Mouse (Mus musculus) adrenal gland, postnatal 36 days (tissue): ENCODE measurements around the gene Tdrd9. TPM values are rescaled to one million over a fixed set of nuclear protein-coding genes. Genes with fewer than 3 reads are reported as not detected.

ENCODE experiments used
- DNase-seq, 2 experiments: peaks; one replicate each; pipeline ENCODE4 v3.0.0; 2021; ENCODE audit warnings: mixed read lengths in 1 of 2
- total RNA-seq, 2 experiments: library from RNA; stranded (reverse); gene quantifications; 2 replicates each; pipeline ENCODE4 v1.2.3; 2021

The Tdrd9 gene
- total RNA-seq, 2 experiments from 2014 or later, result 0.23 TPM; not detected in 1

DNA sequence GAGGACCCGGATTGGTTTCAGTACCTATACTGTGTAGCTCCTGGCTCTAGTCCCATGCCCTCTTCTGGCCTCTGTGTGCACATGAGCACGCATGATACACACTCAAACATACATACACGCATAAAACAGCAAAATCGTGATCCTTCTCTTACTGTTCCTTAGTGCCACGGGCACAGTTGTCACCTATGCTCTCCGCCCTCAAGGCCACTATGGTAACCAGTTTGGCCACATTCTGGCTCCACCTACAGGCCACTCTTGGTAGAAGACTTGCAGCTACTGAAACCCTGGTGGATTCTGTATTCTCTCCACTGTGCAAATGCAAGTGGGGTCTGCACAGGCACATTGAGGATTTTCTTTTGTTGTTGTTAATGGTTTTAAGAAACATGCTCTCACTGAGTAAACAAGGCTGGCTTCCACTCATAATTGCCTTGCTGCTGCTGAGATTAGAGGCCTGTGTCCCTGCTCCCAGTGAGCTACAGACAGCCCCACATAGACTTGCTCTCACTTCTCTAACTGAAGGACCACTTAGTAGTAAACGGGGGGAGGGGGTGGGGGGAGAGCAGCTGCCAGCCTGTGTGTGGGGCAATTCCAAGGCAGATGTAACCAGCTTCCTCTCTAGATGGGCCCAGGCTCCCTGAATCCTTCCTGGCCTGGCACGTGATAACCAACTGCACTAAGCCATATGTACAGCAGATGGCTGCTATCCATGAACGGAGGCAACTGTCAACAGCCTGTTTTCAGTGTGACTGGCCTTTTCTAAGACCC is 13.1 kb upstream of the Tdrd9 start:
- DNase-seq, result peak; percentile 77 to 84

DNA sequence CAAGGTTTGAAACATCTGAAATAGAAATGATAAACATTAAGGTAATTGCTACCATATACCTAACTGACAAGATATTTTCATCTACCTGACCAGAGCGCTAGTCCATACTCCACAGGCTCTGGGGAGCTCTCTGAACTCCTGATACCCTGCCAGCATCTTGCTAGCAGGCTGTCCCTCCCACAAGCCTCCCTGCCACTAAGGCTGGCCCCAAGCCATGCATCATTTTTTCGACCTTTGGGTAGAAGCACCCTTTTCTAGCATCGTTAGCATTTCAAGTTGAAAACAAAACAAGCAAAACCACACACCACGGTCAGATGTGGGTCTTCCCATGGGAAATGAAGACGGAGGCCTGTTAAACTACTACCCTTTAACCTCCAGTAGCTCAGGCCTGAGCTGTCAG is 8.0 kb upstream of the Tdrd9 start:
- DNase-seq, result no peak

DNA sequence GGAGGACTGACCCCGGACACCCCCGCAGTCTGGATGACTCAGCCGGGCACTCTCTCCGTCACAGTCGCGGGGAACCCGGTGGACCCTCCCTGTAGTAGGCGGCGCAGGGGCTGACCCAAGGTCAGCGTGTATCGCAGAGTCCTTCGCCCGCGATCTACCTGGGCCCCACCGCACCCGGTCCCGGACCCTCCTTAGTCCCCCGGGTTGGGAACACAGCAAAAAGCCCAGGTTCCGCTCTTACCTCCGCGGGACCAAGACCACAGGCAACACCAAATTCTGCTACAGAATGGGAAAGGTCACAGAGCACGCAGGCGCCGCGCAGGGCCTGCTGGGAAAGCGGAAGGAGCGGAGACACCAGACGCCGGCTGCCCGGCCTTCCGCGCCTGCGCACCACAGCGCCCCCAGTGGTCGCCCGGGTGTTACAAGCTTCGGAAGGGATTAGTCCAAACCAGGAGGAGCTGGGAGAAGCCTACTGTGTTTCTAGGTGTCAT is 4.6 kb upstream of the Tdrd9 start, which contains the start of gene Atp5mpl:
TSS of gene Atp5mpl (minus strand) at position 295 of the 491 bp plus-strand sequence.
- DNase-seq, result peak; percentile 98 to 99

DNA sequence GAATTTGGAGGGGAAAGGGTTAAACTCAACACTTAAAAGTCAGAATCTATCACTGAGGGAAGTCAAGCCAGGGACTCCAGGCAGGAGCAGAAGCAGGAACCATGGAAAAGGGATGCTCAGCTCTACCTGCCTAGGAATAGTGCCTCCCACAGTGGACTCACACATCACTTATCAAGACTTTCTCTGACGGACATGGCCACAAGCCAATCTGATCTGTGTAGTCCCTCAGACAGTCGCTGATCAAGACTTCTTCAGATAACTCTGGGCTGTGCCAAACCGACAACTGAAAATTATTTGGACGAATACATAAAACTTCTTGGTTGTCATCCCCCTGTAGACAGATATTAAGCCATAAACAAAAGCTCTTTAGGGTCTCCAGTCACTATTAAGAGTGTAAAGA is 1.3 kb upstream of the Tdrd9 start:
- DNase-seq, result no peak

DNA sequence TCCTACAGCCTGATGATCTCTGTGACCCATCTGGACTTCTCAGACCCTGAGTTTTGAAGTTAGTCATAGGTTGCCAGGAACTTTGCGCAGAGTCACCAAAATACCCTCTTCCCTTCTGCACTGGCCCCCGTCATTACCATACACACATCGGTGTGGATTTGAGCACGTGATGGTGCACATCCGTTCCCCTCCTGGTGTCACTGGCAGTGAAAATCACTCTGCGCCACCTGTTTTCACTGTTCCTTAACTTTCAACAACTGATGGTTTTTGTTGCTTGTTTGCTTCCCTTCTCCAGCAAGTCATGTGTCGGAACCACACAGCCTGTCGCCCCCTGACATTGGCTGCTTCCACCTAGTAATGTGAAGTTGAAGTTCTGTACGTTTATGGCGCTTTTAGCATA is 1.1 kb downstream of the Tdrd9 start:
- no peak for DNase-seq

DNA sequence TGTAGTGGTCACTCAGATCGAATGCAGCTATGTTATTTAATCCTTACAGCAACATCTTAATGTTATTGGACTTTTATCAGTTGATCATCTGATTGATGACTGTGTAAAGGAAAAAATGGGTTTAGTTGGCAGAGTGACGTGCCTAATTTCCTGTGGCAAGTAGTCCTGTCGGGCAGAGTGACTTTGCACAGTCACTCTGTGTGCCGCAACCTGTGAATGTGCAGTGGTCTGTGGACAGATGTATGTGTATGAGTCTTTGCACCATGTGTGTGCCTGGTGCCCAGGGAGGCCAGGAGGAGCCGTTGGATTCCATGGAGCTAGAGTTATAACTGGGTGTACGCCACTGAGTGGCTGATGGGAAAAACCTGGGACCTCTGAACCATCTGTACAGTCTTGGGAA is 3.2 kb downstream of the Tdrd9 start:
- no peak for DNase-seq

DNA sequence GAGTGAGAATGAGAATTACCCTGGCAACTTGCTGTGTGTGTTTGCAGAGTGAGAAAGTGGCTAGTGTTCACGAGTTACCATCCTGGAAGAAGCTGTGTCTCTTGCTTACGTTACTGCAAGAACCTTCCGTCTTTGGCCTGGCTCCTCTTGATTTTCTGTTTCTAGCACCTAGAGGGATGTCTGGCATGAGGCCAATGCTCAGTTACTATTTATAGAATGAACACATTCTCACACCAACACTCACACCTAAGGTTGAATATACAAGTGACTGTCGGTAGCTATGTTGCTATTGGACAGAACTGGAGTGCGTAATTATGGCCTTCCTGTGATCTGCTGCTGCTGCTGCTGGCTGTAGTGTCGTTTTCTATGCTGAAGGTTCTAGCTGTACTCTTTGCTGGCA is 5.8 kb downstream of the Tdrd9 start:
- DNase-seq, result no peak

DNA sequence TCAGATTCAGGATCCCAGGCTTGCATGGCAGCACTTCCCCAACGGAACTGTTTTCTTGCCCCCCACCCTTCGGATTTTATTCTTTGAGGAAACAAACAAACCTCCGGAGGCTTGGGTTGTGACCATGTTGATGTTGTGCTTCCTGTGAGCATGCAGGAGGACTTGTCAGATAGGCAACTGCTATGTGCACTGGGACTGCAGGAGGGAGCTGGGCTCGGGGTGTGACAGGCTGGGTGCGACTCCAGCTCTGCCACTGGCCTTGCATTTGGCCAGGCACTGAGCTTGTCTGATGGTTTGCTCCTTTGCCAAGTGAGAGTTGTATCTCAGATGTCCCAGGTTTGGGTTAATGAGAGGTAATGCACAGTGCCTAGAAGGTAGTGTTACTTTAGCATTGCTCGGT is 6.9 kb downstream of the Tdrd9 start:
- no peak for DNase-seq

DNA sequence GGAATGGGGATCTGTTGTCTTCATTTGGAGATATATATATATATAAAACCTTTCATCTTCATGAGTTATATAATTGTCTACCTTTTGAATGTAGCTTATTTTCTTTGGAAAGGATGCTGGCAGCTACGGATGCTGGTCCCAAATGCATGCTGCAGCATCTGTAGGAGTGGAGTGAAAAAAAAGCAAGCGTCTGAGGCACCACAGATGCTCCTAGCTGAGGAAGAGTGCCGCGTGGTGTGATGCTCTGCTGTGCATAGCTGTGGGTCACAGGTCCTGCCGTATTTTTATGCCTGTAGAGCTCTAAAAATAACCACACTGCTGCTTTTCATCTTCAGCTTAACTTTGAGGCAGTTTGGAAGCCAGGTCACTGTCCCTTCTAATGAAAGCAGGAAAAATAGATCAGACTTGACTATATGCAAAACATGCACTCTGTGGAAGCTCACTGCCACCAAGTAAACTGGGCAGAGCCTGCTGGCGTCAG is 9.6 kb downstream of the Tdrd9 start, which contains the start of gene Rd3l:
TSS of gene Rd3l (minus strand) at position 431 of the 481 bp plus-strand sequence.
- DNase-seq, result no peak

DNA sequence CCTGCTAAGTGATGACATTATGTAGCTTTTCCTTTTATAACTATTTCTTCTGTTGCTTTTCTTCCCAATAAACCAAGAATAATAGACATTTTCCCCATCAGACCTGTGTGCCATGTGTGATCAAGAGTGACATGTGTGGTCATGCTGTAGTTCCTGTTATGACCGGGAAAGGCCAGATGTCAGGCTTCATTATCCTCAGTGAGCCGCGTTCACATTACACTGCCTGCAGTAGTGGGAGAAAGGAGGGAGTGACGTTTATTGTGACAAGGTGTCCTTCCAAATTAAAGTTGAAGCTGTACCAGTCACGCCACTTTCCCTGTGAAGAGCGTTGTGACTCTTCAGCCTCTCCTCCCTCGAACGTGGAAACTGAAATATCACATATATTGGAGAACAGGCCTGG is 10.5 kb downstream of the Tdrd9 start:
- no peak for DNase-seq

DNA sequence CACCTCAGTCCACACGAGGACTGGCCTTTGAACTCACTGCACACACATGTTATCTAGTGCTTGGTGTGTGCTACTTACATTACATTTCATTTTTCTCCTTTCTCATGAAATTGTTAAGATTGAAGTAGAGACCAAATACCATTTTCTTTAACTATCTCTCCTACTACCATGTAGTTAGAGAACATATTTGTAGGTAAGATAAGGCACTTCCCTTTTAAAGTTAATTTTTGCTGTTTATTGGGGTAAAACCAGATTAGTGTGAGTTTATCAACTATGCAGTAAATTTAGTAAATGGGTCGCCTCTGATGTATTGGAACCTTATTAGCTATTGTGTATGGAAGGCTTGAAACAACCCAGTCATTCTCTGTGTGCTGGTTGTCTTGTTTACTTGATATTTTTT is 11.8 kb downstream of the Tdrd9 start:
- no peak for DNase-seq

DNA sequence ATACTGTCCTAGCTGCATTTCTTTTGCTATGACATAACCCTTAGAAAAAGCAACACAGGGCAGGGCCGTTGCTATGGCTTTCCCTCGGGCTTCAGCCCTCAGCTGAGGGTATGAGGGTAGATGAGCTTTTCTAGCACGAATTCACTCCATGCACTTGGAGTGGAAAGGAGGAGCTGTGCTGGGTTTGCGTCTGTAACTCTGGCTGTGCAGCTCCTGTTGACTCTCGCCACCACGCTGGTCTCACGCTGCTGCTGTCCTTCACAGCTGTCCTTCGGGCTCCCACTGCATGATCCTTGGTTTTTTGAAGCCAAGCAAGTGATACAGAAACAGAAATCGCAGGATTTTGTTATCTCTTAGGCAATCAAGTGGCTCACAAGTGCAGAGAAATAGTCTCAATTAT is 15.4 kb downstream of the Tdrd9 start:
- peak; percentile 35 to 53 for DNase-seq

DNA sequence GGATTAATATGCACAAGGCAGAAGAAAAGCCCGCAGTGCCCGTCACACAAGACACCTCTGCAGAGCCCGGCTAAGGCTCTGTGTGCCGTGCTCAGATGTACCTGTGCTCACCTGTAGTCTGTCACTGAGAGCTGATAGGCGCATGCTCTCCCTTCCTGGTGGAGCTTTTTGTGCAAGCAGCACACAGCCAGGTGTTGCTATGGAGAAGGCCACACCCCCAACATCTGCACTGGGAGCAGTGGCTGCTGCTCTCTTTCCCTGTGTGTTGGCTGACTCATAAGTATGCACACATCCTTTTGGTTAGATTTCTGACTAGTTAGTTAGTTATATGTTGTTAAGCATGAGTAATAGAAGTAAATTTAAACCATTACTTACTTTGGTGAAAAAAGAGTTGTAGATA is 21.3 kb downstream of the Tdrd9 start:
- no peak for DNase-seq

DNA sequence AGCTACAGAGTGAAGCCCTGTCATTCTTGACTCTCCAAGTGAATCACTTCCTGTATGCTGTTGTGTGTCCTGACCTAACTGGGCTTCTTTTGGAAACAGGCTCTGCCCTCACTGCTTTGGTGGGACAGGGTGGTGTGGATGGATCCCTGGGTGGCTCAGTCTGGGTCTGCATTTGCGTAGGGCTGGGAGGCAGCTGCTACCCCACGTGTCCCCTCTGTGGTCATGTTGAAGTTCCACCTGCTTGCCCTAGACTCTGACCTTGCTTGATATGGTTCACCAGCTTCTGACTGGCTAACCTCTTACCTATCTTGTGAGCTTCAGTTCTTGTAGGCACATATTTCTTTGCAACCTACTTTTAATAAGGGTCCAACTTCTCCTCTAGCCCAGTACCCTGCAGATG is 23.8 kb downstream of the Tdrd9 start:
- DNase-seq, result no peak

DNA sequence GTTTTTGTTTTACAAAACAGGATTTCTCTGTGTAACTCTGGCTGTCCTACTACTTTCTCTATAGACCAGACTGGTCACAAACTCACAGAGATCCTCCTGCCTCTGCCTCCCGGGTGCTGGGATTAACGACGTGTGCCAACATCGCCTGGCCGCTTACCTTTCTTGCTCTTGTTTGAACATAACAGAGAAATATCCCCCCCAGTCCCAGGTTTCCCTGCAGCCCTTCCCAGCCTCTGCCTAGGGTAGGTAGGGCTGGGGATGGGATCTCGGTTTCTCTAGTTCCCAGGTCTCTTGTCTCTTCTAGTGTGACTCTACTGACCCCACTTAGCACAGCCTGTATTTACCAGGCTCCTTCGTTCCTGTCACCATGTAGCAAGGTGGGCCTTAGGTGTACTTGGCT is 28.4 kb downstream of the Tdrd9 start:
- no peak for DNase-seq

DNA sequence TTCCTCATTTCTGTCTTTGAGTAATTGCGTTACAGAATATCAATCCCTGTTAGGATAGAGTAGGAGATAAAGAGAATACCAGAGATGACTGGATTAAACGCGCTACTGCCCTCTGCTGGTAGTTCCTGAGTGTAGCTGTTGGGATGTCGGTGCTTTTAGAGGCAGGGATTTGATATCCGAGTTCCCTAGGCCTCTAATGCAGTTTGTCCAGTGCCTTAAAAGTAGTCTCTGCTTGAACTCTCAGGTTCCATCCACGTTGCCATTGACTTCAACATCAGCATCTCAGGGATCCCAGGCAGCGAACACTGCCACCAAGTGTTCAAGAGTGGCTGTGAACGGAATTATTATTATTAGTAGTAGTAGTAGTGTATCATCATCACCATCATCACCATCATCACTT is 29.9 kb downstream of the Tdrd9 start:
- peak; percentile 76 to 84 for DNase-seq

DNA sequence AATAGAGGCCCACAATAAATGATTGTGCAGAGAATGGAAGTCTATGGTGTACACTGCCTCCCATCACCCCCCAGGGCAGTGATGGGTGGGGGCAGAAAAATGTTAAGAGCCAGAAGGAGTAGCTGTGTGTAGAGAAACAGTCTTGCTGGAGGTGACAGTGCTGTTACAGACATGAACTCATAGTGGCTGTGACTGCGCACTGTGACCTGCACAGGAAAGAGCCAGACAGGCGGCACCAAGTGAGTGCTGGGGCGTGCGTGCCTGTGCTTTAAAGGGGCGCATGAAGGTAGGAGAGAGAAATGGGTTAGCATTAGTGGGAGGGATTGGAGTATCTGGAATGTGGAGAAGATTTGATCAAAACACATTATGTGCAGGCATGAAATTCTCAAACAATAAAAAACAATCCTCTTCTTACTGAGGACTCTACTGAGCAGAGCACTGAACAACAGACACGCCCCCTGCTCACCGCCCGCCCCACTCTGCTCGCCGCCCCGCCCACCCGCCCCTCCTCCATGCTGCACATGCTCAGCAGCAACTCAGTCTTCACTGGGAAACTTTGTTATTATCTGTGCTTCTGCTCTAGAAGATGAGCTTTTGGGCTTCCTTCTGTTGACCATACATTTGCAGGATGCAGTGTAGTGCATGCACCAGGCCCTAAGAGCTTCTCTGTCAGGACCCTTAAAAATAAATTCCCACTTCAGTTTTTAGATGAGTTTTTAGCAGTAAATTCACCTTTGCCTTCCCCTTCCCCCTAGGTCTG is 41.3 kb downstream of the Tdrd9 start:
- DNase-seq, result no peak

DNA sequence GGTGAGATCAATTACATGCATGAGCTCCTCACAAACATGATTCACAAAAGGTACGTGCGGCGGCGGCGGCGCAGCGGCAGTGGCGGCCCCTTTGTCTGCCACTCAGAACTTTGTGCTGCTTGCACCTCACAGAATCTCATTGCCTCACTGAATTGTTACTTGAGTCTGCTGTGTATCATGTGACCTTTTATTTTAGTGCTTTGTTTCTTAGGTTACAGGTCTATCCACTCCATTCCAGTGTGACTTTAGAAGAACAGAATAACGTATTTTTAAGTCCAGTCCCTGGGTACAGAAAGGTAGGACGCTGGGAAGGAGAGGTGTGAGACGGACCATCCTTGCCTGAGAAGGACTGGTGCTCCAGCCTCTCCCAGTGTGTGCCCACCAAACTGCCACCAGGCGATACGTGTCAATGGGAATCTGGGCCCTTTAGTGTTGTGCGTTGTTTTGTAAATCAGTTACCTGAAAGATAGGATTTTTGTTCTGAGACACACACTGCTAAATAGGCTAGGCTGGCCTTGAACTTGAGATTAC is 42.0 kb downstream of the Tdrd9 start:
- no peak for DNase-seq

DNA sequence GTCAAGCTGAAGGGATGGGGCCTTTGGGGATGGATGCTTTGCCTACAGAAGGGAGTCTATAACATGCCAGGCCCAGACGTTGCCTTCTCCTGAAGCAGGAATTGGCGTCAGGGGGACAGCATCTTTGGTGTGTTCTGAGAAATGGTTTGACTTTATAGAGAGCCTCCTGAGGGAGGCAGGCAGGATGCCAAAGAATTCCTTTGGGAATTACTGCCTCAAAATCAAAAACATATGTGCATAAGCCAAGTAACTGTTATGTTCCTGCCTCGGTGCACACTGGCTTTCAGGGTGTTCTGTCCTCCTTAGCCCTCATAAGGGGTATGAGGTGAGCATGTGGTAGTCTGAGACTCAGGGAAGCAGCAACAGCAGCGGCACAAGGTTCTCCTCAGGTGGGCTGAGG is 45.0 kb downstream of the Tdrd9 start:
- DNase-seq, result no peak

DNA sequence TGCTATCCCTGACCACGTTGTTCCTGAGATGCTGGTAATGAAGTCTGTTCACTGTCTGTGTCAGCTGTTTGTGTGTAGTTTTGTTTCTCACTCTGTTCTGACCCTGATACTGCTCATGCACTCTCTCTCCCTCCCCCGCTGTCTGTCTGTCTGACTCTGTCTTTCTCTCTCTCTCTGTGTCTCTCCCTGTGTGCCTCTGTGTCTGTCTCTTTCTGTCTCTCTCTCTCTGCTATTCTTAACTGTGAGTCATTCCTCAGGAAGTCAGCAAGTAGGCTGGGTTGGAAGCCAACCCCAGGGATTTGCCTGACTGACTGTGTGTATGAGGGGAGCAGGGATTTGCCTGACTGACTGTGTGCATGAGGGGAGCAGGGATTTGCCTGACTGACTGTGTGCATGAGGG is 51.9 kb downstream of the Tdrd9 start:
- DNase-seq, result no peak

DNA sequence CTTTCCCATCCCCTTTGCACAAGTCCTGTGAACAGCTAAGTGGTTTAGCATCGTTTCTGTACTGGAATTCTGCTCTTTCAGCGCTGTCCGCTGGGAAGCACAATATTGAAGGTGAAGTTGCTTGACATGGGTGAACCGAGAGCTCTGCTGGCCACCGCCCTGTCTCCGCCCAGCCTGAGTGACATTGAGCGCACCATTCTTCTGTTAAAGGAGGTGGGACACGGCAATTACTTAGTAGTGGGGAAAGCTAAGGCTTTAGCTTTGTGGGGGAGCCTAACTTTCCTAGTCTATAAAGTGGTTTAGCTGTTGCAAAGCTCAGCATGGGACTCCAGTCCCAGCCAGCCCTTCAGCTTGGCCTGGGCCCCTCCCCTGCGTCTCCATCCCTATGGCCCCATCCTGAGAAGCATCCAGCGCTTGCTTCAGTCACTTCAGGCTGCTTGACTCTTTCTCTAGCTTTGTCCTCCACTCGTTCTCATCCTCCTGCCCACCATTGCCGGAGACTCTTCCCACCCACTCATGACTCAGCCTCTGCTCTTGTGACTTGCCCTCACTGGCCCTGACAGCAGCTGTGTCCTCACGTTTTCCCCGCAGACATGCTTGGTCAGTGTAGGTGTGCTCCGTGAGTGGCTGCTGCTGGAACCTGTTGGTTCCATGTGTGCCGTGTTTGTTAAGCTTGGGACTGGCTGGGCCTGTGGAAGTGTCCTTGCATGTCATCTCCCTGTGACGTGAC is 53.4 kb downstream of the Tdrd9 start:
- no peak for DNase-seq

DNA sequence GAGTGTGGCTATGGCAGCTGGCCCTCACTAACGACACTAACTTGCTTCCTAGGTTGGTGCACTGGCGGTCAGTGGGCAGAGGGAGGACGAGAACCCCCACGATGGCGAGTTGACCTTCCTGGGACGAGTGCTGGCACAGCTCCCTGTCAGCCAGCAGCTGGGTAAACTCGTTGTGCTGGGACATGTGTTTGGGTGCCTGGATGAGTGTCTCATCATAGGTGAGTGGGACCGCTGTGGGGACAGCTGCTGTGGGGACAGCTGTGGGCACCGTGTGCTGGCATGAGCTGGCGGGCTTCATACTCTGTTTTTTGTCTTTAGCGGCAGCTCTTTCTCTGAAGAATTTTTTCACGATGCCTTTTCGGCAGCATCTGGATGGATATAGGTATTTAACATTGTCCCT is 54.1 kb downstream of the Tdrd9 start:
- no peak for DNase-seq
